Mouse (Mus musculus) neural tube, embryonic 13.5 days (tissue): Measurements from ENCODE around the gene Adgrl3. TPM values are rescaled to one million over a fixed set of nuclear protein-coding genes. Genes with fewer than 3 reads are reported as not detected.
A peak's percentile ranks its signal among the peaks of the same experiment; 100 is the strongest.

Experiments used
- ATAC-seq: fragments of 200-750 bp; cut with Nextera tagmentation; 2 replicates; pipeline ENCODE4 v1.8.0; 2017; ENCODE audit warnings: low read depth, mild to moderate bottlenecking, moderate TSS enrichment, moderate library complexity
- H3K27ac ChIP-seq: fragments of 300-500 bp; sonication (generic); replicated peaks from 2 replicates; pipeline ENCODE4 v1.5.1; 2015; ENCODE audit warnings: moderate library complexity, mild to moderate bottlenecking, inconsistent platforms
- H3K27me3 ChIP-seq: fragments of 300-500 bp; sonication (generic); 2 replicates; pipeline ENCODE4 v1.6.1; 2015; ENCODE audit warnings: mild to moderate bottlenecking, inconsistent platforms
- H3K36me3 ChIP-seq: fragments of 300-500 bp; sonication (generic); 2 replicates; pipeline ENCODE4 v1.6.1; 2015; ENCODE audit warnings: mild to moderate bottlenecking, inconsistent platforms
- H3K4me1 ChIP-seq: fragments of 300-500 bp; sonication (generic); replicated peaks from 2 replicates; pipeline ENCODE4 v1.6.1; 2015; ENCODE audit warnings: inconsistent platforms
- H3K4me2 ChIP-seq: fragments of 300-500 bp; sonication (generic); 2 replicates; pipeline ENCODE4 v1.6.1; 2015; ENCODE audit warnings: inconsistent platforms, mild to moderate bottlenecking, moderate library complexity
- H3K4me3 ChIP-seq: fragments of 300-500 bp; sonication (generic); 2 replicates; pipeline ENCODE4 v1.5.1; 2015; ENCODE audit warnings: mild to moderate bottlenecking, inconsistent platforms
- H3K9ac ChIP-seq: fragments of 300-500 bp; sonication (generic); 2 replicates; pipeline ENCODE4 v1.6.1; 2015; ENCODE audit warnings: moderate library complexity, mild to moderate bottlenecking, inconsistent platforms
- H3K9me3 ChIP-seq: fragments of 300-500 bp; sonication (generic); 2 replicates; pipeline ENCODE4 v1.6.1; 2016; ENCODE audit warnings: inconsistent platforms
- WGBS: fragments of 180-500 bp; shearing (Covaris S2); methylation state at CpG from one replicate; pipeline ENCODE4 v1.1.7; 2015; 5-methylcytosine and 5-hydroxymethylcytosine counted together
- polyA plus RNA-seq: library from polyadenylated mRNA; unstranded; fragments of >200 nt; fragmentation: Nextera tagmentation; extraction: Ambion mirVana; gene quantifications from 2 replicates; pipeline ENCODE4 v1.2.1, GENCODE M21; 2015

The Adgrl3 gene
- polyA plus RNA-seq, 1 experiment from 2014 or later: 47.4 TPM

GRCm38 (mm10) chr5:81465971-81466370 is 446.0 kb downstream of the Adgrl3 start:
- Histone ChIP-seq H3K27ac (no peak overlapping the region), H3K36me3 (no peaks in the 10 kb centered on the region), H3K4me3 (no peak overlapping the region), H3K9ac (no peak overlapping the region), H3K4me2 (no peak overlapping the region), H3K9me3 (no peaks in the 10 kb centered on the region), H3K27me3 (no peaks in the 10 kb centered on the region), H3K4me1 (no peaks in the 10 kb centered on the region)
- 72% methylated on average over 4 of the region's 4 CpGs for WGBS
- ATAC-seq: no peak

GRCm38 (mm10) chr5:81474681-81475080 is 454.7 kb downstream of the Adgrl3 start:
- H3K27ac ChIP-seq: no peak overlapping the region
- H3K4me1 ChIP-seq: no peaks in the 10 kb centered on the region
- no peak overlapping the region for H3K4me2 ChIP-seq
- H3K27me3 ChIP-seq: no peaks in the 10 kb centered on the region
- no peak overlapping the region for H3K9ac ChIP-seq
- 83% methylated on average over 2 of the region's 2 CpGs for WGBS
- no peak for ATAC-seq
- no peak overlapping the region for H3K4me3 ChIP-seq
- no peaks in the 10 kb centered on the region for H3K36me3 ChIP-seq
- no peaks in the 10 kb centered on the region for H3K9me3 ChIP-seq

GRCm38 (mm10) chr5:81475406-81475805 is 455.5 kb downstream of the Adgrl3 start:
- no peaks in the 10 kb centered on the region for H3K36me3 ChIP-seq
- H3K4me3 ChIP-seq: no peak overlapping the region
- no peak overlapping the region for H3K9ac ChIP-seq
- WGBS: 78% methylated on average over 3 of the region's 3 CpGs
- ATAC-seq: no peak
- H3K27ac ChIP-seq: no peak overlapping the region
- H3K4me2 ChIP-seq: no peak overlapping the region
- H3K4me1 ChIP-seq: no peaks in the 10 kb centered on the region
- H3K9me3 ChIP-seq: no peaks in the 10 kb centered on the region
- H3K27me3 ChIP-seq: no peaks in the 10 kb centered on the region

- Histone ChIP-seq H3K36me3 (no peaks in the 10 kb centered on the region), H3K4me3 (no peak overlapping the region), H3K4me1 (no peaks in the 10 kb centered on the region), H3K4me2 (no peak overlapping the region), H3K9me3 (no peaks in the 10 kb centered on the region), H3K27me3 (no peaks in the 10 kb centered on the region), H3K9ac (no peak overlapping the region), H3K27ac (no peak overlapping the region)
- WGBS: 47% methylated on average over 8 of the region's 8 CpGs
- no peak for ATAC-seq
Observed at GRCm38 (mm10) chr5:81475971-81476606, 456.2 kb downstream of the Adgrl3 start.

- no peak overlapping the region for H3K4me2 ChIP-seq
- no peak overlapping the region for H3K27ac ChIP-seq
- no peaks in the 10 kb centered on the region for H3K27me3 ChIP-seq
- no peak overlapping the region for H3K4me3 ChIP-seq
- ATAC-seq: no peak
- 86% methylated on average over 3 of the region's 3 CpGs for WGBS
- no peaks in the 10 kb centered on the region for H3K4me1 ChIP-seq
- H3K36me3 ChIP-seq: no peaks in the 10 kb centered on the region
- H3K9ac ChIP-seq: no peak overlapping the region
- H3K9me3 ChIP-seq: no peaks in the 10 kb centered on the region
Observed at GRCm38 (mm10) chr5:81480911-81481310, 461.0 kb downstream of the Adgrl3 start.

- Histone ChIP-seq H3K4me3 (no peak overlapping the region), H3K27ac (no peak overlapping the region), H3K9ac (no peak overlapping the region), H3K9me3 (no peaks in the 10 kb centered on the region), H3K36me3 (no peaks in the 10 kb centered on the region), H3K4me2 (no peak overlapping the region), H3K27me3 (no peaks in the 10 kb centered on the region), H3K4me1 (no peaks in the 10 kb centered on the region)
- WGBS: 56% methylated on average over 3 of the region's 3 CpGs
- no peak for ATAC-seq
Observed at GRCm38 (mm10) chr5:81483890-81484289, 464.0 kb downstream of the Adgrl3 start.

GRCm38 (mm10) chr5:81501076-81501475 is 481.1 kb downstream of the Adgrl3 start:
- Histone ChIP-seq H3K4me3 (no peak overlapping the region), H3K4me2 (no peak overlapping the region), H3K27me3 (no peaks in the 10 kb centered on the region), H3K4me1 (no peaks in the 10 kb centered on the region), H3K9ac (no peak overlapping the region), H3K36me3 (no peaks in the 10 kb centered on the region), H3K27ac (no peak overlapping the region), H3K9me3 (no peaks in the 10 kb centered on the region)
- WGBS: 92% methylated on average over 3 of the region's 3 CpGs
- no peak for ATAC-seq

- 37% methylated on average over 5 of the region's 5 CpGs for WGBS
- Histone ChIP-seq H3K27me3 (no peaks in the 10 kb centered on the region), H3K27ac (0 out of 2 replicates have a peak overlapping the region, but pooled peaks have one; percentile 30), H3K36me3 (no peaks in the 10 kb centered on the region), H3K4me2 (no peak overlapping the region; the same call in 1 of the 2 replicates), H3K4me3 (no peak overlapping the region), H3K9ac (no peak overlapping the region), H3K4me1 (peaks cover 16% of the 10 kb centered on the region), H3K9me3 (no peaks in the 10 kb centered on the region)
- no peak for ATAC-seq
Observed at GRCm38 (mm10) chr5:81518720-81519496, 499.0 kb downstream of the Adgrl3 start.

GRCm38 (mm10) chr5:81519497-81520382 is 499.8 kb downstream of the Adgrl3 start:
- no peaks in the 10 kb centered on the region for H3K36me3 ChIP-seq
- H3K4me1 ChIP-seq: peaks cover 21% of the 10 kb centered on the region
- no peaks in the 10 kb centered on the region for H3K27me3 ChIP-seq
- peak; percentile 62 for ATAC-seq
- H3K9me3 ChIP-seq: no peaks in the 10 kb centered on the region
- H3K9ac ChIP-seq: no peak overlapping the region
- 0 out of 2 replicates have a peak overlapping the region, but pooled peaks have one; percentile 30 for H3K27ac ChIP-seq
- no peak overlapping the region for H3K4me3 ChIP-seq
- H3K4me2 ChIP-seq: peak overlapping the region; percentile 17
- 21% methylated on average over 11 of the region's 11 CpGs for WGBS

GRCm38 (mm10) chr5:81522760-81523159 is 502.8 kb downstream of the Adgrl3 start:
- 97% methylated on average over 4 of the region's 4 CpGs for WGBS

GRCm38 (mm10) chr5:81524532-81524961 is 504.6 kb downstream of the Adgrl3 start:
- H3K9ac ChIP-seq: no peak overlapping the region
- H3K27ac ChIP-seq: peak overlapping the region; percentile 4; the same call in 1 of the 2 replicates
- peak; percentile 55 for ATAC-seq
- peaks cover 14% of the 10 kb centered on the region for H3K4me1 ChIP-seq
- no peak overlapping the region for H3K4me2 ChIP-seq
- no peaks in the 10 kb centered on the region for H3K27me3 ChIP-seq
- H3K4me3 ChIP-seq: no peak overlapping the region
- no peaks in the 10 kb centered on the region for H3K9me3 ChIP-seq
- H3K36me3 ChIP-seq: no peaks in the 10 kb centered on the region
- WGBS: 68% methylated on average over 12 of the region's 12 CpGs

More at GRCm38 (mm10) chr5:81522760-81523159, 502.8 kb downstream of the Adgrl3 start:
- Histone ChIP-seq H3K27me3 (no peaks in the 10 kb centered on the region), H3K4me2 (no peak overlapping the region), H3K36me3 (no peaks in the 10 kb centered on the region), H3K4me3 (no peak overlapping the region), H3K9me3 (no peaks in the 10 kb centered on the region), H3K27ac (no peak overlapping the region), H3K4me1 (peaks cover 24% of the 10 kb centered on the region), H3K9ac (no peak overlapping the region)
- ATAC-seq: no peak

GRCm38 (mm10) chr5:81525326-81525725 is 505.4 kb downstream of the Adgrl3 start:
- WGBS: 89% methylated on average over 2 of the region's 2 CpGs

More at GRCm38 (mm10) chr5:81525326-81525725, 505.4 kb downstream of the Adgrl3 start:
- H3K9me3 ChIP-seq: no peaks in the 10 kb centered on the region
- H3K4me1 ChIP-seq: peaks cover 8% of the 10 kb centered on the region; the same call in 1 of the 2 replicates
- H3K4me2 ChIP-seq: no peak overlapping the region
- H3K27me3 ChIP-seq: no peaks in the 10 kb centered on the region
- ATAC-seq: no peak
- no peak overlapping the region for H3K9ac ChIP-seq
- no peak overlapping the region for H3K27ac ChIP-seq
- H3K36me3 ChIP-seq: no peaks in the 10 kb centered on the region
- H3K4me3 ChIP-seq: no peak overlapping the region
